Mouse (Mus musculus): ENCODE data around the gene Serf2.

Serf2 gene

GRCm38 (mm10) chr2:121448739-121449535, at the start of gene Serf2:
TSS of gene Serf2 (plus strand) at chr2:121449195.
- peak; percentile 99 for DNase-seq

DNA sequence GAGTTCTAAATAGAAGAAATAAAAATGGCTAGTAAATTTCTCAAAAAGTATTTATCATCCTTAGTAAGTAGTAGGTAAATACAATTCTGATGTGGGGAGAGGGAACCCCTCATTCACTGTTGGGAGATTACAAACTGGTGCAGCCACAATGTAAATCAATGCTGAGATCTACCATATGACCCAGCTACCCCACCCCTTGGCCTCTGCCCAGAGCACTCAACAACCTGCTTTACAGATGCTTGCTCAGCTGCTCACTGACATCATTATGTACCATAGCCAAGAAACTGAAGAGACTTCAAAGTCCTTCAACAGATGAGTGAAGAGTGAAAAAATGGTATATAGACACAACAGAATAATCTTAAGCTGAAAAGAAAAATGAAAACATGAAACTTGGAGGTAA, 45.7 kb upstream of the Serf2 start:
- DNase-seq, result no peak

DNA sequence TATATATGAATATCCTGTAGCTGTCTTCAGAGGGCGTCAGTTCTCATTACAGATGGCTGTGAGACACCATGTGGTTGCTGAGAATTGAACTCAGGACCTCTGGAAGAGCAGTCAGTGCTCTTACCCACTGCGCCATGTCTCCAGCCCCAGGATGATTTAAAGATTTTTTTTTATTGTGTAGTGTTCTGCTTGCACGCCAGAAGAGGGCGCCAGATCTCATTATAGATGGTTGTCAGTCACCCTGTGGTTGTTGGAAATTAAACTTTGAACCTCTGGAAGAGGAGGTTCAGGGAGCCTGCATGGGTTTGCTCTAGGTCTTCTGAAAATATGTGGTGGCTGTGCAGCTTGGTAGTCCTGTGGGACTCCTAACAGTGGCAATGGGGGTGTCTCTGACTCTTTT, 40.8 kb upstream of the Serf2 start:
- DNase-seq, result peak; percentile 26

DNA sequence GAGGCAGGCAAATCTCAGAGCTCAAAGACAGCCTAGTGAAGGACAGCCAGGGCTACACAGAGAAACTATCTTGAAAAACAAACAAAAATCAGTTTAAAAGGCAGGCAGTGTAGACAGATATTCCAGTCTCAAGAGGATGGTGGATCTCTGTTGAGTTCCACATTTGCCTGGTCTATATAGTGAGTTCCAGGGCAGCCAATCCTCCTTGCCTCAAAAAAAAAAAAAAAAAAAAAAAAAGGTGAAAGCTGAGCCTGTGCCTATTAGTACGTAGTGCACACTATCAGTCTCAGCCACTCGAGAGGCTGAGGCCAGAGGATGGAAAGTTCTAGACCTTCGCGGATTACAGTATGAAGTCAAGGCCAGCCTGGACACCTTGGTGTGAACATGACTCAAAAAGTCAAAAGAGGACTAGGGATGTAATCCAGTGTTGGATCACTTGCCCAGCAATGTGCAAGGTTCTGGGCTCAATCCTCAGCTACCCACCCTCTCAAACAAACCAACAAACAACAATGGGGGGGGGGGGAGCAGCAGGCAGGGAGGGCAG, 36.1 kb upstream of the Serf2 start:
- no peak for DNase-seq

DNA sequence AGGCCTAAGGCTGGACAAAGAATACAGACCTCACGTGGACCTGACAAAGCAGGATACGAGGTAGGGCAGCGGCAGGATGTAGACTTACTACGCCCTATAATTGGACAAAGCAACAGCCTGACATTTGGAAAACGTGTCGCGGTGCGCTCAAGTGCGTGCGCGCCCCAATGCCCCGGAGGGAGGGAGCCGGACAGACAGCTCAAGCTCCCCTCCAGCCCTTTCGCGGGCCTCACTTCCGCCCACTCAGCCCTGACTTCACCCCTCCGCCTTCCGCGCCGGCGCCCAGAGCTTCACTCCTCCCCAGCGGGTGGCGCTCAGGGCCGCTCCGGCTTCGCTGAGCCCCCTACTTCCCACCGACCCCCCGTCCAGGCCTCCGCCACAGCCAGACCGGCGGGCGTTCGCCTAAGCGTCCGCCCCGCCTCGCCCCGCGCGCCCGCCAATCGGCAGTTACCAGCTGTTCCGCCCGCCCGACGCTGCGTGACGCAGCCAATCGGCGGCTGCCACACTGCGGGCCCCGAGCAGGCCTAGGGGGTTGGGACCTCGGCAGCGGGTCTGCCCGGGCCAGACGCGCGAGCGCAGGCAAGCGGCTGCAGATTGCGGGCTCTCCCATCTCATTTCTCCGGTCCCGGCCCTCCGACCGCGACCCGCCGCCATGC, 35.5 kb upstream of the Serf2 start, which contains the start of the genes Pdia3 and Catsper2:
TSS of gene Pdia3 (plus strand) at position 389 of the 656 bp plus-strand sequence.
TSS of gene Catsper2 (minus strand) at position 406 of the 656 bp plus-strand sequence.
- peak; percentile 99 for DNase-seq

DNA sequence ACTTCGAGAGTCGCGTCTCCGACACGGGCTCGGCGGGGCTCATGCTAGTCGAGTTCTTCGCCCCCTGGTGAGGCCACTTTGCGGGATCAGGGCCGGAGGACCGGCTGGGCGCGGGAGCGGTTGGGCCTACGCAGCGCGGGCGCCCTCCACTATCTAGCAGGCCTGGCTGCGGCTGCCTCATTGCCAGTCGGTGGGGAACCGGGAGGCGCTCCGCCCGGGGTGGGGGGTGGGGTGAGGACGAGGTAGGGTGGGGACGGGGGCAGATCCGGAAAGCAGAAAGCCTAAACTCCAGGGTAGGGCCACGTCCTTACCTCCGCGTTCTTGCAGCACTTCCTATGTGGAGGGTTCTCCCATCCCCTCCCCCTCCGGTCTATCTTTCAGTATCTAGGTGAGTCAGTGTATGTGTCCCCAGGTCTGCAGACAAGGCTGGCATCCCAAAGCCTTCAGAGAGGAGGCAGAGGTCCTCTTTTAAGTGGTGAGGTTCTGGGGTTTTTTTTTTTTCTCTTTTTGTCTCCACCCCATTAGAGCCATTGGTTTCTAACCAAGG, 34.8 kb upstream of the Serf2 start:
- DNase-seq, result peak; percentile 62

DNA sequence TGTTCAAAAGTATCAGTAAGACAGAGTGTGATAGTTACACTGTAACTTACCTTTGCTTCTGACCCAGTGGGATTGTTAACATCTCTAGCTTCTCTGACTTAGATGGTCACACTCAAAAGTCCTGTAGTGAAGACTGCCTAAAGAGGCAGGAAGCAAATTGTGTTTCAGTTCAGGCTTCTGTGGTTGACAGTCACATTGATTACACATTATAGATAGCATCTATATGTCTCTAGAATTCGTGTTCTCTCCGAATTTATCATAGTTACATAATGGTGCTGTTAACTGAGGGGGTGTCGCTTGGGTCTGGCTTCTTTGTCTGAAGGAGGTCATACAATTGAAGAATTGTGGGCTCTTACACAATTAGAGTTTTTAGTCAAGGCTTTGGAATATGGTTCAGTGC, 33.9 kb upstream of the Serf2 start:
- DNase-seq, result no peak

DNA sequence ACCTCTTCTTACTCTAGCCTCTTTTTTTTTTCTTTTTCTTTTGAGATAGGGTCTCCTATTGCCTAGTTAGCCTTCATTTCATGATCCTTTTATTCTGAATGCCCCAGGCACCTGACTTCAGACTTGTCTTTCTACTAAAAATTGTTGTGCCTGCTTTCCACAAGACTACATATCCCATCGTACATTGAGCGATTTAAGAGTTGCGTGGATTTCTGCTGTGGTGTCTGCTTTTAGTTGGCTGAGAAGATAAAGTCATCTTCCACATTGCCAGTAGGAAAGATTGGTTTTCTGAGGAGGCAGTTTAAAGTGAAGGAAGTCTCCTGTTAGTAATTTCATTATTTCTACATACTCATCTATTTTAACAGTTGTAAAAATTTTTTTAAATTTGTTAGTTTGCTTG, 33.4 kb upstream of the Serf2 start:
- DNase-seq, result no peak

DNA sequence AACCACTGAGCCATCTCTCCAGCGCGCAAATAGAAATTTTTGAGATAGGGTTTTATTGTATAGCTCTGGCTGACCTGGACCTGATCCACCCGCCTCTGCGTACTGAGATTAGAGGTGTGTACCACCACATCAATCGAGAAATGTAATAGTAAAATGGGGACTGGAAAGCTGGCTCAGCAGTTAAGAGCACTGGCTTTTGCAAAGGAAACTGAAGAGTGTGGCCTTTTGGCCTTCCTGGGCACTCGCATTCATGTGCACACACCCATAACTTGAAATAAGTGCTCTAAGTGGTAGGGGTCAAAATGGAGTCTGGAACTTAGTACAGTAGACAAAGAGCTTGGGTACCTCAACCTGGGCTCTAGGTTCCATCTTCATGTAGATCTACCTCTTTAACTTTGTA, 32.6 kb upstream of the Serf2 start:
- DNase-seq, result no peak

- DNase-seq, result no peak
These were observed 30.5 kb upstream of the Serf2 start for GRCm38 (mm10) chr2:121418476-121418875.

- DNase-seq, result no peak
These were observed 25.8 kb upstream of the Serf2 start for GRCm38 (mm10) chr2:121423166-121423565.

DNA sequence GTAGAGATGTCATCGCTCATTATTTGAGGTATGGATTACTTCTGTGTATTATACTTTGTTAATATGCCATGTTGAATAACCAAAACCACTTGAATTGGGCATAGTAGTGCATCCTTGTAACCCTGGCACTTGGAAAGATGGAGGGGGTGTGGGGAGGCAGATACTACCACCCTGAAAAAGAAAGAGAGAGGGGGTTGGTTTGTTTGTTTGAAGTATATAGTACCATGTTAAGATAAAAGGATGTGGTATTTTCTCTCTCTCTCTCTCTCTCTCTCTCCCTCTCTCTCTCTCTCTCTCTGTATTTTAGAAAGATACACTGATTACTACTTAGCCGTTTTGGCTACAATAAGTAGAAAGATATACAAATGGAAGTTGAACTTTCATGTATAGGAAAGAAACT, 23.1 kb upstream of the Serf2 start:
- no peak for DNase-seq

GRCm38 (mm10) chr2:121434854-121435253, 14.1 kb upstream of the Serf2 start:
- DNase-seq, result peak; percentile 49

DNA sequence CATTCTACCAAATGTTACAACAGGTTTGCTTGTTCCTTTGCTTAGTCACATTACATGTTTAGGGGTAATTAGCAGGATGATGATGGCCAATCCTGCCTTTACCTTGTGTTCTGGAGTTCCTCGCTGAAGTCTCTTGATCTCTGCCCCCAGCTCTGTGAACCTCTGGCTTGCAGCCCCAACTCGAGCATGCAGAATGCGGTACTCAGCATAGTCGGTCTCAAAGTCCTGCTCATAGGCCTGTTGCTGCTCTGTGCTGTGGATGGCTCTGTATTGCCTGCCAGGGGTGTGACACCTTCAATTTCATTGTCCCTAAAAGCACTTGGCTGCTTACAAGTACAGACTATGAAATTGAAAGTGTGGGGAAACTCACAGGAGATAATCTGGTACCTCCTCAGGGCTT, 9.2 kb upstream of the Serf2 start:
- DNase-seq, result no peak

DNA sequence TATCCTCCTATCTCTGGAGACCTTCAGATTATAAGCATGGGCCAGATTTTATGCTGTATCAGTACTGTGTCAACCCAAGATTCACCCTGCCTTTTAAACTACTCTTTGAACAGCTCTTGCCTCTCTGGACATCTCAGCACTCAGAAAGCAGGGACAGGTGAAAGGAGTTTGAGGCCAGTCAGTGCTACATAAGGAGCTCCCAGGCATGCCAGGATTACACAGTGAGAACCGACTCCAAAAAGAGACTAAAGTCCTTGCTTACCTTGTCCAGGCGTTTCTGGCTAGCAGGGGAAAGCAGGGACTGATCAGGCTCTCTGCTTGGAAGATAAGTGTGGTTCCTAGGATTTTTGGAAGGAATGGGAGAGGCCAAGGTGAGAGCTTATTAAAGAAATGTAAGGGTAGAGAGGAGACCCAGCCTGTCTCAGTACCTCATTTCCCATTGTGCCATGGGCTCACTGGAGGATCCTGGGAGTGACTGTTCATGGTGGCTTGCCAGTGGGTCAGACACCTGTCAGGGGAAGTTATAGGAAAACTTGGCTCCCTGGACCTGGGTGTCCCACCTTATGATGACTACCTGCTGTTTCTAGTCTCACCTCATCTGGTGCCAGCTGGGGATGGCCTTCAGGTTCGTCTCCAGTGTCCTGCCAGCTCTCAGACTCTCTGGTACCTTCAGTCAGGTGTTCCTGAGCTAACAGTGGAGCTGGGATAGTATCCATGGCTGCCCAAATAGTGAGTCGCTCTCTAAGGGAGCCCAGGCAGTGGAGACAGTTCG, 8.0 kb upstream of the Serf2 start:
- DNase-seq, result no peak

- no peak for DNase-seq
These were observed 7.2 kb upstream of the Serf2 start for GRCm38 (mm10) chr2:121441800-121442199.

- peak; percentile 67 for DNase-seq
These were observed 6.5 kb upstream of the Serf2 start for GRCm38 (mm10) chr2:121442259-121443067.

DNA sequence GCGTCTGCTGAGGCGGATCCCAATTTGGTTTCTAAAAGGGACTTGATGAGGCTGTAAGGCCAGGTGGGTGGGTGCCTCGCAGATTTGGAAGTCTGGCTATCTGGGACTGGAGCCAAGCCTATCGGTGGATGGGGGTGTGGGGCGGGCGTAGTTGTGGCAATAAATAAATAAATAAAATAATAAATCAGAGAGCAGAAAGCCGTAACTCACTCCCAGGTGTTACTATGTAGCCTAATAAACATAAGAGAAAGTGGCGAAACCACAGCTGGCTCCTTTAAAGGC, 6.0 kb upstream of the Serf2 start:
- DNase-seq, result no peak

DNA sequence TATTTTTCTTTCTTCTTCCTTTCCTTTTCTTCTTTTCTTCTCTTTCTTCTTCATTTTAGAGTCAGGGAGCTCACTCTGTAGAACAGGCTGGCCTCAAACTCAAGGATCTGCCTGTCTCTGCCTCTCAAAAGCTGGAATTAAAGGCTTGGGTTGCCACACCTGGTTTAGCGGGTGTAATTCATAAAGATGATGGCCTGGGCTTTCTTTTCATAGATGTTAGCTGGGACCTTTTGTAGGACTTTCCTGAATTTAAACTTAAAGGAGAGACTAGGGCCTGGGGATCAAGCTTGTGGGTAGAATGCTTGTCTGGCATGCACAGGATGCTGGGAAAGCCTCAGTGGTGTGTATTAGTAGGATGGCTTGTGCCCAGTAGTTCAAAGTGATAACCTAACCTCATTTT, 4.8 kb upstream of the Serf2 start, which contains the start of gene Ell3:
TSS of gene Ell3 (minus strand) at position 101 of the 400 bp plus-strand sequence.
- no peak for DNase-seq

DNA sequence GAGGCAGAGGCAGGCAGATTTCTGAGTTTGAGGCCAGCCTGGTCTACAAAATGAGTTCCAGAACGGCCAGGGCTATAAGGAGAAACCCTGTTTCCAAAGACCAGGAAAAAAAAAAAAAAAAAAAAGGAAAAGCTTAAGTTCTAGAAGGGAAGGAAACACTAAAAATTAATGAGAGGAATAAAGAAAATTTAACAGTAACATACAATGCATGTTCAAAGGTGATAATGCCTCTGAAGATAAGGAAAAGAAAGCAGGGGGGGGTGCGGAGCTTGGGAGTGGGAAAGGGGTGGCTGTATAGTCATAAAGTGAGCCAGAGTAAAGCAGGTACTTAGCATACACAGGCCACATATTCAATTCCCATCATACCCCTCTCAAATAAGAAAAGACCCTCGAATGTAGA, 3.9 kb upstream of the Serf2 start:
- no peak for DNase-seq

- DNase-seq, result no peak
These were observed 2.5 kb upstream of the Serf2 start for GRCm38 (mm10) chr2:121446506-121446905.

DNA sequence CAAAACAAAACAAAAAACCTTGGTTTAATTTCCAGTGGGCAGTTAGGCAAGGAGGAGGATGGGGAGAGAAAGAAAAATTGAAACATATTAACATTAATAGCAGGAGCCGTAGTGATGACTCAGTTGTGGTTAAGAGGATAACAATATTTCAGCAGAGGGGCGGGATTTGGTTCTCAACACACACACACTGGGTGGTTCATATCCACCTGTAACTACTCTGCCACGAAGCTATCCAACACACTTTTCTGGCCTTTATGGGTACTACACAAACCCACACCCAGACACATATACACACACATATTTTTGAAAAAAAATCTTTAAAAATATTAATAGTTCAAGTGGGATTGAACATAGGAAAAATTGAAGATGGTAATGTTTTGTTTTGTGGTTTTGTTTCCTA, 2.0 kb upstream of the Serf2 start:
- no peak for DNase-seq
